Mouse (Mus musculus): Measurements from ENCODE around the gene Mcu. TPM values are rescaled to one million over a fixed set of nuclear protein-coding genes. Genes with fewer than 3 reads are reported as not detected.

The Mcu gene
- polyA plus RNA-seq, 1 experiment from 2014 or later = 57.2 TPM

- H3K36me3 ChIP-seq (ENCODE audit: control insufficient read depth, insufficient read depth, low read length) = no peaks in the 10 kb centered on the region
- no peaks in the 10 kb centered on the region for H3K27me3 ChIP-seq (ENCODE audit: control insufficient read depth, insufficient read depth, low read length)
- 0 out of 2 replicates have a peak, but pooled peaks have one; percentile 31 for ATAC-seq (ENCODE audit: low FRiP score, low TSS enrichment)
- H3K9ac ChIP-seq (ENCODE audit: low read length) = no peak overlapping the region
- no peak for DNase-seq (ENCODE audit: low spot score)
- H3K4me2 ChIP-seq (replicated peaks; ENCODE audit: low read depth) = no peak overlapping the region; the same call in 1 of the 2 replicates
- no peak for TF ChIP-seq EP300 (optimal IDR thresholded peaks at IDR 0.05)
- TF ChIP-seq CTCF (IDR thresholded peaks at IDR 0.05; ENCODE audit: low read depth) = no peak
- H3K4me1 ChIP-seq (replicated peaks; ENCODE audit: control insufficient read depth, insufficient read depth) = no peaks in the 10 kb centered on the region
- no peak overlapping the region for H3K27ac ChIP-seq (replicated peaks)
- no peaks in the 10 kb centered on the region for H3K9me3 ChIP-seq (ENCODE audit: control insufficient read depth, low read length)
- H3K4me3 ChIP-seq (ENCODE audit: low read depth, low read length) = no peak overlapping the region
- 89% methylated on average over 3 of the region's 3 CpGs for WGBS
Observed at GRCm38 (mm10) chr10:59540081-59540480, 76.4 kb downstream of the Mcu start.

- TF ChIP-seq EP300 (optimal IDR thresholded peaks at IDR 0.05) = no peak
- no peak for TF ChIP-seq CTCF (IDR thresholded peaks at IDR 0.05; ENCODE audit: low read depth)
Observed at GRCm38 (mm10) chr10:59539533-59539875, 77.0 kb downstream of the Mcu start.

GRCm38 (mm10) chr10:59538767-59539532 is 77.5 kb downstream of the Mcu start:
- WGBS = 45% methylated on average over 17 of the region's 17 CpGs
- no peaks in the 10 kb centered on the region for H3K4me1 ChIP-seq (replicated peaks; ENCODE audit: control insufficient read depth, insufficient read depth)
- H3K4me2 ChIP-seq (replicated peaks; ENCODE audit: low read depth) = peak overlapping the region; percentile 52
- no peak overlapping the region for H3K27ac ChIP-seq (replicated peaks)
- TF ChIP-seq EP300 (optimal IDR thresholded peaks at IDR 0.05) (no peak), CTCF (IDR thresholded peaks at IDR 0.05; ENCODE audit: low read depth) (no peak)
- H3K36me3 ChIP-seq (ENCODE audit: control insufficient read depth, insufficient read depth, low read length) = no peaks in the 10 kb centered on the region
- no peaks in the 10 kb centered on the region for H3K27me3 ChIP-seq (ENCODE audit: control insufficient read depth, insufficient read depth, low read length)
- H3K4me3 ChIP-seq (ENCODE audit: low read depth, low read length) = peak overlapping the region; percentile 25
- H3K9me3 ChIP-seq (ENCODE audit: control insufficient read depth, low read length) = no peaks in the 10 kb centered on the region
- ATAC-seq (ENCODE audit: low FRiP score, low TSS enrichment) (no peak), DNase-seq (ENCODE audit: low spot score) (no peak)
- 0 out of 2 replicates have a peak overlapping the region, but pooled peaks have one; percentile 43 for H3K9ac ChIP-seq (ENCODE audit: low read length)

More at GRCm38 (mm10) chr10:59539533-59539875, 77.0 kb downstream of the Mcu start:
- Histone ChIP-seq H3K9ac (ENCODE audit: low read length) (0 out of 2 replicates have a peak overlapping the region, but pooled peaks have one; percentile 43), H3K4me2 (replicated peaks; ENCODE audit: low read depth) (peak overlapping the region; percentile 52), H3K27ac (replicated peaks) (no peak overlapping the region), H3K9me3 (ENCODE audit: control insufficient read depth, low read length) (no peaks in the 10 kb centered on the region), H3K4me3 (ENCODE audit: low read depth, low read length) (peak overlapping the region; percentile 25), H3K4me1 (replicated peaks; ENCODE audit: control insufficient read depth, insufficient read depth) (no peaks in the 10 kb centered on the region), H3K36me3 (ENCODE audit: control insufficient read depth, insufficient read depth, low read length) (no peaks in the 10 kb centered on the region), H3K27me3 (ENCODE audit: control insufficient read depth, insufficient read depth, low read length) (no peaks in the 10 kb centered on the region)
- DNase-seq (ENCODE audit: low spot score) (peak; percentile 78), ATAC-seq (ENCODE audit: low FRiP score, low TSS enrichment) (0 out of 2 replicates have a peak, but pooled peaks have one; percentile 55)
- 3% methylated on average over 12 of the region's 12 CpGs for WGBS

- Histone ChIP-seq H3K36me3 (ENCODE audit: control insufficient read depth, insufficient read depth, low read length) (no peaks in the 10 kb centered on the region), H3K9me3 (ENCODE audit: control insufficient read depth, low read length) (no peaks in the 10 kb centered on the region), H3K4me3 (ENCODE audit: low read depth, low read length) (no peak overlapping the region), H3K4me1 (replicated peaks; ENCODE audit: control insufficient read depth, insufficient read depth) (no peaks in the 10 kb centered on the region), H3K4me2 (replicated peaks; ENCODE audit: low read depth) (no peak overlapping the region), H3K9ac (ENCODE audit: low read length) (no peak overlapping the region), H3K27me3 (ENCODE audit: control insufficient read depth, insufficient read depth, low read length) (no peaks in the 10 kb centered on the region), H3K27ac (replicated peaks) (no peak overlapping the region)
- TF ChIP-seq CTCF (IDR thresholded peaks at IDR 0.05; ENCODE audit: low read depth) (no peak), EP300 (optimal IDR thresholded peaks at IDR 0.05) (no peak)
- DNase-seq (ENCODE audit: low spot score) (no peak), ATAC-seq (ENCODE audit: low FRiP score, low TSS enrichment) (no peak)
- WGBS = 84% methylated on average over 6 of the region's 6 CpGs
Observed at GRCm38 (mm10) chr10:59538063-59538462, 78.4 kb downstream of the Mcu start.

GRCm38 (mm10) chr10:59537579-59537978 is 78.9 kb downstream of the Mcu start:
- TF ChIP-seq EP300 (optimal IDR thresholded peaks at IDR 0.05) = no peak
- TF ChIP-seq CTCF (IDR thresholded peaks at IDR 0.05; ENCODE audit: low read depth) = no peak
- peak; percentile 46 for DNase-seq (ENCODE audit: low spot score)
- no peak overlapping the region for H3K27ac ChIP-seq (replicated peaks)
- H3K4me2 ChIP-seq (replicated peaks; ENCODE audit: low read depth) = no peak overlapping the region
- no peaks in the 10 kb centered on the region for H3K27me3 ChIP-seq (ENCODE audit: control insufficient read depth, insufficient read depth, low read length)
- no peak overlapping the region for H3K9ac ChIP-seq (ENCODE audit: low read length)
- peak; percentile 89 for ATAC-seq (ENCODE audit: low FRiP score, low TSS enrichment)
- 40% methylated on average over 6 of the region's 6 CpGs for WGBS
- no peak overlapping the region for H3K4me3 ChIP-seq (ENCODE audit: low read depth, low read length)
- no peaks in the 10 kb centered on the region for H3K36me3 ChIP-seq (ENCODE audit: control insufficient read depth, insufficient read depth, low read length)
- H3K9me3 ChIP-seq (ENCODE audit: control insufficient read depth, low read length) = no peaks in the 10 kb centered on the region
- no peaks in the 10 kb centered on the region for H3K4me1 ChIP-seq (replicated peaks; ENCODE audit: control insufficient read depth, insufficient read depth)

- H3K27ac ChIP-seq (replicated peaks) = no peak overlapping the region
- no peak overlapping the region for H3K9ac ChIP-seq (ENCODE audit: low read length)
- ATAC-seq (ENCODE audit: low FRiP score, low TSS enrichment) (no peak), DNase-seq (ENCODE audit: low spot score) (no peak)
- H3K4me1 ChIP-seq (replicated peaks; ENCODE audit: control insufficient read depth, insufficient read depth) = no peaks in the 10 kb centered on the region
- H3K4me3 ChIP-seq (ENCODE audit: low read depth, low read length) = no peak overlapping the region
- no peaks in the 10 kb centered on the region for H3K36me3 ChIP-seq (ENCODE audit: control insufficient read depth, insufficient read depth, low read length)
- no peaks in the 10 kb centered on the region for H3K9me3 ChIP-seq (ENCODE audit: control insufficient read depth, low read length)
- no peaks in the 10 kb centered on the region for H3K27me3 ChIP-seq (ENCODE audit: control insufficient read depth, insufficient read depth, low read length)
- TF ChIP-seq CTCF (IDR thresholded peaks at IDR 0.05; ENCODE audit: low read depth) = no peak
- TF ChIP-seq EP300 (optimal IDR thresholded peaks at IDR 0.05) = no peak
- 93% methylated on average over 6 of the region's 6 CpGs for WGBS
- H3K4me2 ChIP-seq (replicated peaks; ENCODE audit: low read depth) = no peak overlapping the region
Observed at GRCm38 (mm10) chr10:59532256-59532655, 84.2 kb downstream of the Mcu start.

All from stomach, postnatal 0 days (tissue).